Mouse (Mus musculus): ENCODE data around the gene Eif6. TPM values are rescaled to one million over a fixed set of nuclear protein-coding genes. Genes with fewer than 3 reads are reported as not detected.

Eif6 gene
- total RNA-seq, 2 experiments from 2014 or later, result 61.7 to 65.1 TPM

DNA sequence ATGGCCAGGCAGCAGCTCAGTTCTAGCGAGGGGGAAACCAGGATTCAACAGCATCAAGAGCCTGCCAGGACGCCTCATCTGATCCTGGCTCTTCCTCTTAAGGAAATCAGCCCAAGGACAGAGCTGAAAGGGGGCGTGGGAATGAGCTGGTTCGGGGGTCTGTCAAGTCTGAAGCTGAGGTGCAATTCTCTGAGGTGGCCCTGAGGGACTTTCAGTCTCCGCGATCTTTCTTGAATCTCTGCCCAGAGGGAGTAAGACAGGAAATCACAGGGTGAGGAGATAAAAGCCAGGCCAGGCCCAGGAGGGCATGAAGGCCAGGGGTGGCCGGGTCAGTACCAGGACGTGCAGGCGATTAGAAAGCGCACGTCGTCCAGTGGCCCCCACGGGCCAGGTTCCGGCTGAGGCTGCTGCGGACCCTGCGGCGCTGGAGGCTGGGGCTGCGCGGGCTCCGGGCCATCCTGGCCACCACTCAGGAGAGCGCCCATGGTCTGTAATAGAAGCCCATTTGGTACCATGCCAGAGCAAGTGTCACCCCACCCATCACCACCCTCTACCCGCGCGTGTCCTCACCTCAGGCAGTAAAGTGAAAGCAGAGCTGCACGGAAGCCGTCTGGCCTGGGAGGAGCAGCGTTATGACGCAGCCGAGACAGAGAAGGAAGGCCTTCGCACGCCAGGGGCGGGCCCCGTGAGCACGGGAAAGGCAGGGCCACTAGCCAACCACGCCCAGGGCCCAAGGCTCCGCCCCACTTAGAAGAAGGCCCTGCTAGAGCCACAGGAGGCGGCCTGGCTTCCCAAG lies 7.9 kb downstream of the Eif6 start:
- peak; percentile 93 to 95 for DNase-seq (ENCODE audit: low spot score in 2 of 2)
- peak overlapping the region; percentile 95 for H3K4me3 ChIP-seq
- peak; percentile 8; the same call in 1 of the 2 replicates for TF ChIP-seq CTCF (conservative IDR thresholded peaks at IDR 0.05)
- peak overlapping the region; percentile 94 for H3K27ac ChIP-seq

GRCm38 (mm10) chr2:155817301-155818245 lies 9.2 kb downstream of the Eif6 start:
- Histone ChIP-seq H3K27ac (peak overlapping the region; percentile 94), H3K4me3 (peak overlapping the region; percentile 95)
- no peak for TF ChIP-seq CTCF (conservative IDR thresholded peaks at IDR 0.05)
- DNase-seq (ENCODE audit: low spot score in 2 of 2), result no peak

GRCm38 (mm10) chr2:155816179-155816578 lies 10.5 kb downstream of the Eif6 start:
- no peak for DNase-seq (ENCODE audit: low spot score in 2 of 2)
- peak overlapping the region; percentile 32; the same call in 1 of the 2 replicates for H3K27ac ChIP-seq
- H3K4me3 ChIP-seq, result no peak overlapping the region
- no peak for TF ChIP-seq CTCF (conservative IDR thresholded peaks at IDR 0.05)

- TF ChIP-seq CTCF (conservative IDR thresholded peaks at IDR 0.05), result no peak
- Histone ChIP-seq H3K27ac (peak overlapping the region; percentile 28; the same call in 1 of the 2 replicates), H3K4me3 (no peak overlapping the region)
- no peak for DNase-seq (ENCODE audit: low spot score in 2 of 2)
Measured at GRCm38 (mm10) chr2:155814829-155815228, 11.9 kb downstream of the Eif6 start.

DNA sequence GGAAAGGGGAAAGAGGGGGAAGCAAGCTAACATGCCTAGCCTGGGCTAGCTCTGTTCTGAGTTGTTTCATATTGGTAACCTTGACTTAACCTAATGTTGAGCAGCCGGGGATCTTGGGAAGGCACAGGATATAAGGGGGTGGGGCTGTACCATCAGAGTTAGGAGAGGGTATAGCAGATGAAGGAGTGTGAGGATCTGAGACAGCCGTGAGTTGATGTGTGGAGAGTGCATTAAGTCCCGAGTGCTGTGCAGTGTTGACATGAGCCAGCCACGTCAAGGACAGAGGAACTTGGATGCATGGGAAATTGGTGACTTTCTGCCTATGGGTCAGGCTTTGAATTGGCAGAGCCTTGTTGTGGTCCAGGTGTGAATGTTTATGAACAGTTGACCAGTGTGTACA lies 14.1 kb downstream of the Eif6 start:
- DNase-seq (ENCODE audit: low spot score in 2 of 2), result no peak
- H3K4me3 ChIP-seq, result no peak overlapping the region
- peak overlapping the region; percentile 58 for H3K27ac ChIP-seq
- TF ChIP-seq CTCF (conservative IDR thresholded peaks at IDR 0.05), result no peak

DNA sequence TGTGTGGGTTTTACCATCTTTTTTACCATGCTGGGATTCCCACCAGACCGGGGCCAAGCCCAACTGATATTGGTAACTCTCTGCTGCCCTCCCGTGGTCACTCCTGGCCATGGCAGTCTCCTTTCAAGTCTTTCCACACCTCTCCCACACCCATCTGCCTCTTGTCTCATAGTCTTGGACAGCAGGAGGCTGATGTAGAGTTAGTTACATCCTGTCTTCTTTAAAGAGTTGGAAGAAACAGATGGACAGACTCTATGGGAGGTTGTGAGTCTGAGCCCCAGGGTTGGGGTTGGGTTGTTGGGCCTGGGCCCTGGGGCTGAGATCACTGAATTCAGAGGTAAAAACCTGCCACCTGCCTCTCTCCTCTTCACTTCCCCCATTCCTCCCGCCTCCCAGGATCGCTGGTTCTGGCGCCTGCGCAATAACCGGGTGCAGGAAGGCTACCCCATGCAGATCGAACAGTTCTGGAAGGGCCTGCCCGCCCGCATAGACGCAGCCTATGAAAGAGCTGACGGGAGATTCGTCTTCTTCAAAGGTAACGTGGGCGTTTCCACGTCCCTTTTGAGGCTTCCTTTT lies 14.8 kb downstream of the Eif6 start:
- peak; percentile 87 to 93 for DNase-seq (ENCODE audit: low spot score in 2 of 2)
- peak; percentile 98 for TF ChIP-seq CTCF (conservative IDR thresholded peaks at IDR 0.05)
- Histone ChIP-seq H3K4me3 (no peak overlapping the region), H3K27ac (peak overlapping the region; percentile 58)

DNA sequence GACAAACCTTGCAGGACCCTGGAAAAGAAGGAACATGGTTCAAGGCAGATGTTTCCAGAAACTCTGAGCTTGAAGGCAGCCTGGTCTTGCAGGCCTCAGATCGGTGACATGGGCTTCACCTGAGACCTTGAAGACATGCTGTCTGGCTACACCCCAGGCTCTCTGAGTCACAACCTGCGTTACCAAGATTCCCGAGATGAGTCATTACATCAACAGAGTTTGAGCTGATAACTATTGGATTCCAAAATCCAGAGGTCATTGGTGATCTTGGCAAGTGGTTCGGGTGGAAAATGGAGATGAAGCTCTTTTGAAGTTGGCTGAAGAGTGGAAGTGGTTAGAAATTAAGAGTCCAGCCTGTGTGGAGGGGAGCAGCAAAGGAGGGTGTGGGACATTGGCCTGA lies 17.1 kb downstream of the Eif6 start:
- no peak for DNase-seq (ENCODE audit: low spot score in 2 of 2)
- Histone ChIP-seq H3K4me3 (no peak overlapping the region), H3K27ac (no peak overlapping the region)
- TF ChIP-seq CTCF (conservative IDR thresholded peaks at IDR 0.05), result no peak

GRCm38 (mm10) chr2:155807408-155807807 lies 19.3 kb downstream of the Eif6 start:
- no peak overlapping the region for H3K27ac ChIP-seq
- no peak for DNase-seq (ENCODE audit: low spot score in 2 of 2)
- H3K4me3 ChIP-seq, result no peak overlapping the region
- no peak for TF ChIP-seq CTCF (conservative IDR thresholded peaks at IDR 0.05)

DNA sequence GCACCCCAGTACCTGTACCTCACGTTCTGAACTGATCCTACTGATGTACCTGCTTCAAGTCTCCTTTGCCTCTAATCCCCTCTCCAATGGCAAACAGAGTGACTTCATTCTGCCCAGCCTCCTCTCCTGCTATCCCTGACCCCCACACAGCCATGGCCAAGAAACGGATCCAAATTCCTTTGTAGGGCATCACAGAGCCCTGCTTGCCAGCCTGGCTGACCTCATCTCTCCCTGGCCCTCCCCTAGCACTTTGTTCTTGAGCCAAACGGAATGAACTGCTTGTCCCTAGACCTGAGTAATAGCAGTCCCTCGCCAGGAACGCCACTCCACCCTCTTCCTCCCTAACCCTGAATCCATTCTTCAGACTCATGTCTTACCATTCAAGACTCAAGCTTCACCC lies 20.2 kb downstream of the Eif6 start:
- H3K4me3 ChIP-seq, result no peak overlapping the region
- DNase-seq (ENCODE audit: low spot score in 2 of 2), result no peak
- H3K27ac ChIP-seq, result no peak overlapping the region
- TF ChIP-seq CTCF (conservative IDR thresholded peaks at IDR 0.05), result no peak

GRCm38 (mm10) chr2:155805925-155806255 lies 20.8 kb downstream of the Eif6 start:
- no peak for TF ChIP-seq CTCF (conservative IDR thresholded peaks at IDR 0.05)
- no peak overlapping the region for H3K4me3 ChIP-seq
- no peak overlapping the region for H3K27ac ChIP-seq
- no peak for DNase-seq (ENCODE audit: low spot score in 2 of 2)

DNA sequence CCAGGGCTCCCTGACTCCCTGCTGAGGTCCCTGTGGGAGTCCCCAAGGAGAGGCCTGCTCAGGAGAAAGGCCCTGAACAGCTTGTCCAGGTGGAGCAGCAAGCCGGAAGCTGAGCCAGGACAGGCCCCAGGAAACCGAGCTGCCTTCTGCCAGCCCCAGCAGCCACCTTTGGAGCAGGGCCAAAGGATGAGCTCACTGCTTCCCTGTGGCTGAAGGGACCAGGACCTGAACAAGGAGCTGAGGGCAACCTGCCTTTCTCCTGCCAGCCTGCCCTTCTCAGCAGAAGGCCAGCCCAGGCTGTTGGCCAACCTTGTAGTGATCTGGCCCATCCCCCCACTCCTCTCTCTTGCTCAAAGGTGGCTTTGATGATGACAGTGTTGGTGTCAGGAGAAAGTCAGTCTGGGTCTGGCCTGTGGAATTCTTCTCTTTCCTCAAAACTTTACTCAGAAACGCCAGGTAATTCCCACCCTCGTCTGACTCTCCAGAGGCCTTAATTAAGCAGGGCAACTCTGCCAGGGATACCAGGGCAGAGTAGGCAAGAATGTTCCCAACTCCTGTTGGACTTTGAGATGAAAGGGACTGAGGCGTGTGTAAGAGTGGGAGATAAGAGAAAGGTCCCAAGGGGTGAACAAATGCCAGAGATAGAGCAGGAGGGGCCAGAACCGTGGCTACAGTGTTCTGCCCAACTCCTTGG lies 21.3 kb downstream of the Eif6 start:
- no peak overlapping the region for H3K4me3 ChIP-seq
- DNase-seq (ENCODE audit: low spot score in 2 of 2), result no peak
- TF ChIP-seq CTCF (conservative IDR thresholded peaks at IDR 0.05), result no peak
- H3K27ac ChIP-seq, result no peak overlapping the region; the same call in 1 of the 2 replicates

DNA sequence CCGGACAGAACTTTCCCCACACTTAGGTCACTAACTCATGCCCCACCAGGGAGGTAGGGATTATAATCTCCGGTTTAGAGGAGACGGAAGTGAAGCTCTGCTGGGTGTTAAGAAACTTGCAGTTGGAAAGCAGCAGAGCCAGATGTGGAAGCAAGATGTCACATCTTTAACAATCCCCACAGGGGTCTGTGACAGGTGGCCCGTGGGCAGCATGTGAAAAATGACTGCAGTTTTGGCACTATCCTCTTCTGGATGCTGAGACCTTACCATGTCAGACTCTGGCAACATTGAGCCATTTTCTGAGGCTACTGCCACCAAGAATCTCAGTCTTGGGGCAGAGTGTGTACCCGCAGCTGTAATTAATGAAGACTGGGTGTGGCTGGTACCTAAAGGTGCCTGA lies 22.7 kb downstream of the Eif6 start:
- no peak for DNase-seq (ENCODE audit: low spot score in 2 of 2)
- Histone ChIP-seq H3K27ac (no peak overlapping the region), H3K4me3 (no peak overlapping the region)
- TF ChIP-seq CTCF (conservative IDR thresholded peaks at IDR 0.05), result no peak
